Mouse (Mus musculus) MN1 (cell line): Measurements from ENCODE around the gene Lypd4.
"Not testable (repeated sequence)": the region's sequence is repeated elsewhere in the genome, so short reads cannot be mapped to it uniquely, and the experiment has no call there.

Source experiments
- DNase-seq: peaks from one replicate; pipeline ENCODE4 v3.0.0-alpha.2; 2016; ENCODE audit warnings: low spot score

The Lypd4 gene

DNA sequence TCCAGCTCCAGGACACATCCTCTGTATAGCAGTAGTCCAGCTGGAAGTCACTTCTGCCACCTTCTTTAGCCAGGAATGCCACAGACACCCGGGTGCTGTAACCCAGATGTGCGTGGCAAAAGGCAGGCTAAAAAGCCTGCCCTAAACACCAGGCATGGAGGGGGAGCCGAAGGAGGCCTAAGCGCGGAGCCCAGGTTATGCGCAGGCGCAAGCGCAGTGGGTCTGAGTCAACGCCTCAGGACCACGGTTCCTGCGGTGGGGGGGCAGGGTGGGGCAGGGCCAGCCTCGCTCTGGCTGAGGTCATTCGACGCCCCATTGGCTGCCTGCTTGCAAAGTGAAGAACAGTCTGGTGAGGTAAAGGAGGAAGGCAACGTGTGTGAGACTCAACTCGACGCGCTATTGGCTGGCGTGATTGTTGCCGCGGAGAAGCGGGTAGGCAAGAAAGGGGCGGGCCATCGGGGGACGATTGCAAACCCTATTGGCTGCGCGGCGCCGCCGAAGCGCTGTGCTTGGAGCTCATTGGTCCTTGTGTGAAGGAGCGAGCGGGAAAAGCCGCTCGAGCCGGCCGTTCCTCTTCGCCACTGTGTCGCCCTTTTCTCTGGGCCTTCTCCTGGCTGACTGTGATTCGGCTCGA is at the start of gene Lypd4, which contains the start of gene Dmrtc2:
Gene Lypd4, minus strand, starts transcription at position 410 of the 634 bp plus-strand sequence.
Gene Dmrtc2, plus strand, starts transcription at position 526 of the 634 bp plus-strand sequence.
- DNase-seq, result no peak

DNA sequence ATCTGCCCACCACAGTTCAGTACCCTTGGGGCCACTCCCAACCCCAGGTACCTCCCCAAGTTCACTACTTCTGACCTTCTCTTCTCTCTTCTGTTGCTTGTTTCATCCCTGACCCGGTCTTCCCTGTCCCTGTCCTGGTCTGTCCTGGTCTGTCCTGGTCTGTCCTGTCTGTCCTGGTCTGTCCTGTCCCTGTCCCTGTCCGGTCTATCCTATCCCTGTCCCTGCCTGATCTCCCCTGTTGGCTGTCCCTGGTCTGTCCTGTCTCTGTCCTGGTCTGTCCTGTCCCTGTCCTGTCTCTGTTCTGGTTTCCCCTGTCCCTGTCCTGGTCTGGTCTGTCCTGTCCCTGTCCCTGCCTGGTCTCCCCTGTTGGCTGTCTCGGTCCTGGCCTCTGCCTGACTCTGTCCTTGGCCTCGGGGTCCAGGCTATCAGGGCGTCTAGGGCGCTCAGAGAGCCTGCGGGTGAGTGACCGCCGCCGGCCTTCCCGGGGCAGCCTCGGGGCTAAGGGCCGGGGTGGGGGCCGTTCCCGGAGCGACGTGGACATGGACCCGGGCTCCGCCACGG is 49.1 kb upstream of the Lypd4 start:
- DNase-seq, result no peak

DNA sequence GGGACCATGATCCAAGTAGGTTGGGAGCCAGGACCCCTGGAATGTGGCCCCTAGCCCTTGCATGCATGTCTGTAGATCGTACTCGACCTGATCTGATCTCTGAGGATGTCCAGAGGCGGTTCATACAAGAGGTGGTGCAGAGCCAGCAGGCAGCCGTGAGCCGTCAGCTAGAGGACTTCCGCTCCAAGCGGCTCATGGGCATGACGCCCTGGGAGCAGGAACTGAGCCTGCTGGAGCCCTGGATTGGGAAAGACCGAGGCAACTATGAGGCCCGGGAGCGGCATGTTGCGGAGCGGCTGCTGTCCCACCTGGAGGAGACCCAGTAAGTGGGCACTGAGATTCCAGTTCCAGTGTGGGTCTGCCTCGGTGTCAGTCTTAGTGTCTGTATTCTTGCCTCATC is 42.7 kb upstream of the Lypd4 start:
- no peak for DNase-seq

DNA sequence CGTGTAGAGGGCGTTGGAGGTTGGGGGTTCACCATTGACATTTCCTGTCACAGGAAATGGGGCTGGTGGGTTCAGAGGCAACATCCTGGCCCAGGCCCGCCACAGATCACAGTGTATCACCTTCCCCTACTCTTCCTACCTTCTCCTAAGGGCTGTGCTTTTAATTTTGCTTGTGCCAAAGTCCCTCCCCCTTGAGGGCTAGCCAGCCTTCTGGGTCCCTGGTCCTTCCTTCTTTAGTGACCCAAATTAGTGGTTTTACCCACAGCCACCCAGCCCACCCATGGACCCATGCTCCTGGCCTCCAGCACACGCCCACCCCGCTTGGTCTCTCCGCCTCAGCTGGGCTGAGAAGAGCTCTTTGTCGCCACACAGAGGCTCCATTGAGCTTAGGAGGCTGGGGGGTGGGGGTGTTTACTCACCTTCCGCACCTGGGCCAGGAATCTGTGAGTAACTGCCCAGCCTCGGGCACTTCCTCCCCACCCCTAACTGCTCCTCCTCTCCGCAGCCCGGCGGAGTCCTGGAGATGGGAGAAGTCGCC is 37.5 kb upstream of the Lypd4 start:
- DNase-seq, result no peak

DNA sequence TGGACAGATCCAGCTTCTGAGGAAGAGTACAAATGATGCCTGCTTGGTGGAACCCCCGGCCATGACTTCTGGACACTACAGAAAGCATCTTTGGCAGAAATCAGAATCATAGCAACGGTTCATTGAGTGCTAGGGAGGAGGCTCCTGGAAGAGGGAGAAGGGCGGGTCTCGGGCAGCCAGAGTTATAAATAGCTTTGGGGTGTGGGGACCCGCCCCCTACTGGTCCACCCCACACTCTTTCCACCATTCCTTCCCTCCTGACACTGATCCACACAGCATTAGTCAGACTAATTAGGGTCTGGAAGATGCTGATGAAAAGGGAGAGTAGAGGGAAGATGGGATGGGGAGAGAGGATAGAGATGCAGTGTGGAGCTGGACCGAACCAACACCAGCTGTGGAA is 36.8 kb upstream of the Lypd4 start:
- peak; percentile 15 for DNase-seq

DNA sequence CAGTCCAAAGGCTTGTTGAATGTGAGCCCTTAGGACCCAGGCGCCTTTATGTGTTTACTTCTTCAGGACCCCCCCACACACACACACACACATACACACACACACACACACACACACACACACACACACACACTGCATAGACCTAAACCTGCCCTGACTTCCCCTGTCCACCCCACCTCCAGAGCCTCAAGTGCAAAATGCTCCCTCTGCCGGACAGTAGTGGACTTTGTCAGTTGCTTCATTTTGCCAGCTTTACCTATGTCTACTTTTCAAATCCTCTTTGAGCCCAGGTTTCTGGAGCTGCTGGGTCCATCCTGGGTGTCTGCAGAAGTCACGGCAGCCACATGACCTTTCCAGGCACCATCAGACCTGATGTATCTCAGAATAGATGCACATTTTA is 35.2 kb upstream of the Lypd4 start:
- DNase-seq, result peak; percentile 83

DNA sequence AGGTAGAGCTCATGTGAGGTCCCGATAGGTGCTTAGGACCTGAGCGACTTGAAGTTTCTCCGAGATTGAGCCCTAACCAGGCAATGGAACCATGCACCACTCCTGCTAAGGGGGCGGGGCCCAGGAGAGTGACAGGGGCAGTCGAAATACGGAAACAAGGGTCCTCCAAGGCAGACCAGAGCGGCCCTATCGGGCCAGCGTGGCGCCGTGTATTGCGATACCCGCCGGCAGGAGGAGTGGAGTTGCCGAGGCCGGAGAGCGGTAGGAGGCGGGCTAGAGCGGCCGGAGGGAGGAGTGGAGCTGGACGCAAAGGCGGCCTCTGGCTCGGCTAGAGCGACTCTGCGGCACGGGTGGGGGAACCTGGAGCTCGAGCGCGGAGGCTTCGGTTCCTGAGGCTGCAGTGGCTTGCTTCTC is 34.3 kb upstream of the Lypd4 start:
- peak; percentile 96 for DNase-seq

DNA sequence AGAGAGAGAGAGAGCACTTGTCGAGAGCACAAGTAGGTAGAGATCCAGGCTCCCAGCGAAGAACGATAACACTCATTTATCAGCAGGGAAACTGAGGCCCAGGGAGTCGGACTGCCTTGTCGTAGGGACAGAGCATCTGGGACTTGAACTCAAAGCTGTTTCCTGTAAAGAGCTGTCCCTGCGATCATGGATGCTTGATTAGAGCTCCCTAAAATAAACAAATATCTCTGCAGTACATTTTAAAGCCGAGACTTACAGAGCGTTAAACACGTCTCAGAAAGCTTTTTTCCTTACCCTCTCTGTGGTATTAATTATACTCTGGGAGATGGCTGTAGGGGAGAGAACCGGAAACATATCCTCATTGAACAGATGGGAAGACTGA is 33.7 kb upstream of the Lypd4 start:
- no peak for DNase-seq

DNA sequence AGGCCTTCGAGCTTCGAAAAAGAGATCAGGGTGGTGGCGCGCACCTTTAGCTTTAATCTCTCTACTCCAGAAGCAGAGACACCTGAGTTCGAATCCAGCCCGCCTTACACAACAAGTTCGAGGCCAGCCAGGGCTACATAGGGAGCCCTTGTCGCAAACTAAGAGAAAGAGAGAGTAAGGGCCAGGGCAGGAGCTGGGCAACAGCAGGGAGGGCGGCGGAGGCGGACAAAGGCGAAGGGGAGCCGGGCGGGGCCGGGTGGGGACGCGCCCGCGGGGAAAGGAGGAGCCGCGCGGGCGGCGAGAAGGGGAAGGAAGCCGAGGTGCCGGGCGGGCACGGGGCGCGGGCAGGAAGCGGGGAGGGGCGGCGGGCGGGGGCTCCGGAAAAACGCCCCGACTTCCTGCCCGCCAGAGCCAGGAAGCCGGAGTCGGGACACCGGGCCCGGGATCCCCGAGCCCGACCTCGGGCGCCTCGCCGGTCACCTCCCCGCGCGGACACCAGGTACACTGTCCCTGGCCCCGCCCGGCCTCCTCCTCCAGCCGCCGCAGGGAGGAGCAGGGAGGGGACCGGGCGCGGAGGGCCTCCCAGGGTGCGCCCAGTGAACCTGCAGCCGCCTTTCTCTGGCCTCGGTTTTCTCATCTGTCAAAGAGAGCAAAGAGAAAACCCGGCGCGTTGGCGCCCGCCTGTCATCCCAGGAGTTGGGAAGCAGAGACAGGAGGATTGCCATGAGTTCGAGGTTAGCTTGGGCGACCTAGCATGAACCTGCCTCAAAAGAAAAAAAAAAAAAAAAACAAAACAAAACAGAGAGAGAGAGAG is 33.1 kb upstream of the Lypd4 start, which contains the start of gene Arhgef1:
Gene Arhgef1, plus strand, starts transcription at position 283 of the 814 bp plus-strand sequence.
- DNase-seq, result peak; percentile 60

DNA sequence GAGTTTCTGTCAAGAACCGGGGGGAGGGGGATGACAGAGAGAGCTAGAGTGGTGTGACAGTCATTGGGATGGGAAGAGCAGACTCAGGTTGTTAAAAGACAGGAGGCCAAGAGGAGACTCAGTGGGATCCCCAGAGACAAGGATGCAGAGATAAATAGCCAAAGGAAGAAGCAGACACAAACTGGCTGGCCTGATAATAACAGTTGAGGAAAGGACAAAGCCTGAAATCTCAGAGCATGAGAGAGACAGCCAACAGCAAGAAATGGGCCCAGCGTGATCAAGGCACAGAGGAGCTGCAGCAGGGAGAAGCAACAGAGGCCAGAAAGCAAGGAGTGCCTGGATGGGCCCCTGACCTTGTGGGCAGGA is 32.5 kb upstream of the Lypd4 start:
- DNase-seq, result peak; percentile 35

DNA sequence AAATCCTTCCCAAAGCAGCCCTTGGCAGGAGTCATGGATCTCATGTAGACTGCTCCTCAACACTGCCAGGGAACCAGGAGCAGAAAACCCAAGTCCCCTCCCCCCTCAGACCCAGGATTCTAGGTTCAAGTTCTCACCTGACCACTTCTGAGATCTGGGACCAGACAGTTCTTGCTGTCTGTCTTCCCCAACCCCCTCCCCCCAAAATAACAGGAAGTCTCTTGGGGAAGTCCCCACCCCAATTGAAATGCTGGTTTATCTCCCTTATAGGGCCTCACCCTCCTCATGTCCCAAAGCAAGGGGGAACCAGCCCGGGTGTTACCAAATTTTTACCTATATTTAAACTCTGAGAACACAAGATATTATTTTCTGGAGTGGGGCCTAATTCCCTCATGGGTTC is 32.1 kb upstream of the Lypd4 start:
- DNase-seq, result peak; percentile 22

DNA sequence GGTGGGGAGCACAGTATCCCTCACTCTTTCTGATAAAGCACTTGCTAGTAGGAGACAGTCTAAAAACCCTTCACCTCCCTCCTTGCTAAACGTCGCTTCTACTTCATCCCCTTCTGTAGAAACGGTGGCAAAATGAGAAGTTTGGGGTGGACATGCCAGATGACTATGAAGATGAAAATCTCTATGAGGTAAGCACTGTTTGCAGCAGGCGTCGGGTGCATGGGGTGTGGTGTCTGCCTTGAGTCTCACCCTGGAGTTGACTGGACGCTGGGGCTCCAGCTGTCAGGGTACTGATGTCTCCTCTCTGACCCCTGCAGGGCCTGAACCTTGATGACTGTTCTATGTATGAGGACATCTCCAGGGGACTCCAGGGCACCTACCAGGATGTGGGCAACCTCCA is 31.4 kb upstream of the Lypd4 start:
- DNase-seq, result peak; percentile 19

DNA sequence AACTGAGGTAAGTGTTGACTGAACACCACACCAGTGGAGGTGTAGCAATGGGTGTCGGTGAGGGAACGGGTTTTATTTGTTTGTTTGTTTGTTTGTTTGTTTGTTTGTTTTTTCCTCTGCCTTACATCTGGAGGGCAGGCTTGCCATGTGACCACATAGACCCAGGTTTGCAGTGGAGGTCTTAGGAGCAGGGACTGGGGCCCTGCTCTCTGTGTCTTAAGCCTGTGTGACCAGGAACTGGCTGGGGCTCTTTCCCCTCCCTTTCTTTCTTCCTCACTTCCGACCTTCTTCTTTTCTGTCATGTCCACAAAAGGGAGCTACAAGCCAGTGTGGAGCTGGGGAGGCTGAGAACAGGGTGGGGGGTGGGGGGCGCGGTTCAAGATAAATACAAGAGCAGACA is 28.2 kb upstream of the Lypd4 start:
- DNase-seq, result no peak

DNA sequence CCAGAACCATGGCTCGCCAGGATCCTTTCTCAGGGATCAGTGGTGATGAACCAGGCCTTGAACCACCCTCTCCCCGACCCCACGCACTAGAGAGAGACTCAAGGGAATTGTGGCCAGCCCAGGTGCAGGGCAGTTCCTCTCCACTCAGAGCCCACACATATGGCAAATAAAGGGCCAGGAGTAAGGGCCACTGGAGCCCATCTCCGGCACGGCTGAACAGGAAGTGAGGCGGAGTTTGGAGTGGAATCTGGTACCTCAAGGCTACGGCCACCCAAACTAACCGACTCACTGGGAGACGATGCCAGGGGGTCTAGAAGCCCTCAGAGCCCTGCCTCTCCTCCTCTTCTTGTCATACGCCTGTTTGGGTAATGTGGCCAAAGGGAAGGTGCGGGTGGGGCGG is 27.5 kb upstream of the Lypd4 start, which contains the start of gene Cd79a:
Gene Cd79a, plus strand, starts transcription at position 158 of the 400 bp plus-strand sequence.
- no peak for DNase-seq

DNA sequence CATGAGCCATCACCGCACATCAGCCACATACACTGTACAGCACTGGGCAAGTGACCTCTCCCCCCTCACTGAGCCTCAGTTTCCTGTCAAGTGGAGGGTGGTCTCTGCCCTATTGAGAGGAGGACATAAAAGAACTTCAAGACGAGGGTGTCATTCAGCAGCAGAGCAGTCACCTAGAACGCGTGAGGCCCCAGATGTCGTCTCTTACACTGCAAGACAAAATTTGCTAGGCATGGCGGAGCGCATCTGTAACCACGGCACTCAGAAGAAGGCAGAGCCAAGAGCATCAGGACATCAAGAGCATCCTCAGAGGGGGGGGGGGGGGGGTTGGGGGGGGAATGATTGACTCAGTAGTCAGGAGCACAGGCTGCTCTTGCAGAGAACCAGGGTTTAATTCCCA is 26.5 kb upstream of the Lypd4 start:
- no peak for DNase-seq

DNA sequence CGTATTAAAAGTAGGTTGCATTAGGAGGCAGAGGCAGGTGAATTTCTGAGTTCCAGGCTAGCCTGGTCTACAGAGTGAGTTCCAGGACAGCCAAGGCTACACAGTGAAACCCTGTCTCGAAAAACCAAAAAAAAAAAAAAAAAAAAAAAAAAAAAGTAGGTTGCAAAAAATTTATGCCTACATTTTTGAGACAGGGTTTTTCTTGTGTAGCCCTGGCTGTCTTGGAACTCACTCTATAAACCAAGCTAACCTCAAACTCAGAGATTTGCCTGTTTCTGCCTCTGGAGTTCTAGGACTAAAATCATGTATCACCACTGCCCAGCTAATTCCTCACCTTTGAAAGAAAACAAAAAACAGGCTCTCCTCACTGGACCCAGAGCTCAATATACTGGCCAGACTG is 26.0 kb upstream of the Lypd4 start:
- DNase-seq, result not testable (repeated sequence)

DNA sequence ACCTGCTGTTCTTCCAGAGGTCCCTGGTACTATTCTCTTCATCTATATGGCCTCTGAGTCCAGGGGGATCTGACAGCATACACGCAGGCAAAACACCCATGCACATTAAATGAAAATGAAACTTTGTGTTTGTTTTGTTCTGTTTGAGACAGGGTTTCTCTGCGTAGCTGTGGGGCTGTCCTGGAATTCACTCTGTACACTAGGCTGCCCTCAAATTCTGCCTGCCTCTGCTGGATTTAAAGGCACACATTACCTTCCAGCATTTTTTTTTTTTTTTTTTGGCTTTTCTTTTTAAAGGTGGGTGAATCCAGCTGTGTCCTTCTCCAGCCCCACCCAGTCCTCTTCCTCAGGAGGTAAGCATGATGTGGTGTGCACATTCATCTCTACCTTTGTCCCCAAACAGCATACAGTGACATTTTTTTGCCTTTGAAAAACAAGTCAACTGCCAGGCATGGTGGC is 22.4 kb upstream of the Lypd4 start:
- no peak for DNase-seq

DNA sequence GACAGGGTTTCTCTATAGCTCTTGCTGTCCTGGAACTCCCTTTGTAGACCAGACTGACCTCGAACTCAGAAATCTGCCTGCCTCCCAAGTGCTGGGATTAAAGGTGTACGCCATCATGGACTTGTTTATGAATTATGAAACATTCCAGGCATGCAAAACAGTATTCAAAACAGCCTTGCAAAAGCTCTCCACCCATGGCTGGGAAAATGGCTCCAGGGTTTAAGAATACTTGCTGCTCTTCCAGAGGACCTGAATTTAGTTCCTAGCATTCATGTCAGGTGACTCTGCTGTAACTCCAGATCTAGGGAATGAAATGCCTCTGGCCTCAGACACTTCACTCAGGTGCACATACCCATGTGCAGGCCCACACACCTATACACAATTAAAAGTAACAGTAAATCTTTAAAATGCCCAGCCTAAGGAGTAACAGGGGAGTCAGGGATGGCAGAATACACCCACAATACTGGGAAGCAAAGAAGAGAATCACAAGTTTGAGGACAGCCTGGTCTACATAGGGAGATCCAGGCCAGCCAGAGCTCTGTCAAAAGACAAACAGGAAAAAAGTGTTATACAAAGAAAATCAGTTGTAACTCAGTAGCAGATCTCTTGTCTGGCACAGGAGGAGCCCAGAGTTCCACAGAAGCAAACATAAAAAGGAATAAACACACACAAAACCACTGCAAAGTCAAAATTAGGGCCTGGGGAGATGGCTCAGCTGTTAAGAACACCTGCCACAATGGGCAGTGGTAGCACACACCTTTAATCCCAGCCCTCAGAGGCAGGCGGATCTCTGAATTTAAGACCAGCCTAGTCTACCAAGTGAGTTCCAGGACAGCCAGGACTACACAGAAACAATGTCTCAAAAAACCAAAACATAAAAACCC is 21.7 kb upstream of the Lypd4 start:
- DNase-seq, result no peak

DNA sequence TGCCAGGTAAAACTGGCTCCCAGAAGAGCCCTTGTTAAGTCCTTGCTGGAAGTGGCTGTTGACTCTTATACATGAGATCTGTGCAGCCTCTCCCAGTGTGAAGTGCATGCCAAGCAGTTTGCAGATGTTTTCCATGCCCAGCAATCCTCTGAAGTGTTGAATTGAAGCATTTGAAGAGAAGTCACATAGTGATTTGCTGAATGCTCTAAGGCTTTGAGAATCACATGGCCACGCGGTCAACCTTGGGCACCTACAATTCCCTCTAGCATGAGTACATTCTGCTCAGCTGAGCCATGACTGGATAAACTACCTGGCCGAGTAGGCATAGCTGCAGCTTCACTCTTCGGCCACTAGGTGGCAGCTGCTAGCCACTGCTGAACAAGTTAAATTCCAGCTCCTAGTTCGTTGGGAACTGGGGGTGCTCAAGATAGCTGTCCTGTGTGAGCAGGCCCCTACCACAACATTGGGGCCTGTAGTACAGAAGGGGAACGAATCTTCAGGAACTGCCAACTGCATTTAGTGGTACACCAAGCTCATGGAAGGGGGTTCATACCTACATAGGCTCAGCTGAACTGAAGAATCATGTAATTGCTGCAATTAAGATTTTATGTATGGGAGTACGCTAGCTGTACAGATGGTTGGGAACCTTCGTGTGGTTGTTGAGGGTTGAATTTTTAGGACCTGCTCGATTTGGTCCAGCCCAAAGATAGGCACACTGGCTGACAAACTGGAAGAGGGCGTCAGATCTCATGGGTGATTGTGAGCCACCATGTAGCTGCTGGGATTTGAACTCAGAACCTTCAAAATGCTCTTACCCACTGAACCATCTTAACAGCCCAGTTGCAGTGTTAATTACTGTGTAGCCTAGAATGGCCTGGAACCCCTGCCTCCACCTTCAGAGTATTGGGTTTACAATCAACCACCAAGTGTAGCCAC is 20.8 kb upstream of the Lypd4 start:
- DNase-seq, result peak; percentile 85

DNA sequence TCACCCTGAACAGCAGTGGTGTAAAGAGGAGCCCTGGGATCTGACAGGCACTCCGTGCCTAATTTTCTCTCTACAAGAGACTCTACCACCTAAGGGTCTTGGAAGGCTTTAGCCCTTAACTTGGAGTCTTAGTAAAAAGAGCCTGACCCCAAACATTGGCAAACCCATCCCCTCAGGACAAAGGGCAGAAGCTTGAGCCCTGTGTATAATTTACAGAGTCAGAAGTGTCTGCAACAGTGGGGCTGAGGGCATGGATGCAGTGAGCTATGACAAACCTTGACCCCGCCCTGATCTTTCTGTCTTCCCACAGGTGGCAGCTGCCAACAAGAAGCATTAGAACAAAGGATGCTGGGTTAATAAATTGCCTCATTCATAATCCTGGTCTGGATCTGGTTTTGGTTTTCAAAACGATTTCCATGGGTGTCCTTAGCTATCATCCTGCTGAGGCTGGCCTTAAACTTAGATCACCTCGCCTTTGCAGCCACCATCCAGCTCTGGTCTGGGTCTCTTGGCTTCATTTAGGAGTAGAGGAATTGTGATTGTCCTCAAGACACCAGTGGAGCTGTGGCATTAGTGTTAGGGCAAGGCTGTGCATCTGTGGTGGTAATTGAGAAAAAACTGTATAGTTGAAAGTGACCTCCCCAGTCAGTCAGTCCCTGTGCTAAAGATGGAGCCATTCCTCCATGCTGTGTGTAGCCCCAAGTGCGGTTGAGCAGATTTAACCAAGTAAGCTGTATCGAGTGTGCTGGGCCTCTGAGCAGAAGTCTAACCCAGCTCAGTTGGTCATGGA is 19.9 kb upstream of the Lypd4 start:
- peak; percentile 30 for DNase-seq
